Mouse (Mus musculus): Measurements from ENCODE around the gene Fkbp15.

The Fkbp15 gene

DNA sequence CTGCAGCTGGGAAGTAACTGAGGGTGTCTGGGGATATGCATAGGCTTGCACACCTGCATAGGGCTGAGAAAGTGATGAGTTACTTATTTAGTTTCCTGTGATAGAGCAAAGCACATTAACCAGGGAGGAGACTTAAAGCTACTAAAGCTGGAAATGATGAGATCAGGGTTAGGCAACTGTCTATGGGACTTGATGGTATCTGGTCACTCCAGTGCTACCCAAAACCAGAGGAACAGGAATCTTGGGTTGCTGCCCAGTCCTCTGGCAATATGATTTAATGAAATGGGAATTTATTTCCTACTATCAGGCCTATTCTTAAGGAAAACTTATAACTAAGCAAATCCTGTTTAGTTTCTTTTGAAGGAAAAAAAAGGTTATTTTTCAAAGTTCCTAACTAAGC lies 34.2 kb downstream of the Fkbp15 start:
- in situ Hi-C loops (cut with MboI, MseI), result no loop called here

DNA sequence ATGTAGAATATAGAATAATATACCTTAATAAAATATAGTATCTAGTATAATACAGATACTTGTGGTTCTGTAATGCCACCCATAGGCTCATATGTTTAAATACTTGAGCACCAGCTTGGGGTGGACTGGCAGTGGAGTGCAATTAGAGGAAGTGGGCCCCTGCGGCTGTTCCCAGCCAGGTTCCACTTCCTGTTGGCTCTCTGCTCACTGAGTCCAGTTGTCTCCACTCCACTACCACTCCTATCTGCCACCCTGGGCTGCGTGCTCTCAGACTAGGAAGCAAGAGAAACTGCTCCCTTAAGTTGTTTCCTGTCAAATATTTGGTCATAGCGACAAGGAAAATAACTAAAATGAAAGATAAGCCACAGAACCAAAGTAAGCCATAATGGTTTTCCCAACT lies 37.7 kb downstream of the Fkbp15 start:
- in situ Hi-C loops (cut with MboI, MseI), result no loop called here

- in situ Hi-C loops (cut with MboI, MseI), result no loop called here
These were observed 42.1 kb downstream of the Fkbp15 start for GRCm38 (mm10) chr4:62318294-62318693.

GRCm38 (mm10) chr4:62316456-62316855 lies 43.9 kb downstream of the Fkbp15 start:
- in situ Hi-C loops (cut with MboI, MseI), result no loop called here

DNA sequence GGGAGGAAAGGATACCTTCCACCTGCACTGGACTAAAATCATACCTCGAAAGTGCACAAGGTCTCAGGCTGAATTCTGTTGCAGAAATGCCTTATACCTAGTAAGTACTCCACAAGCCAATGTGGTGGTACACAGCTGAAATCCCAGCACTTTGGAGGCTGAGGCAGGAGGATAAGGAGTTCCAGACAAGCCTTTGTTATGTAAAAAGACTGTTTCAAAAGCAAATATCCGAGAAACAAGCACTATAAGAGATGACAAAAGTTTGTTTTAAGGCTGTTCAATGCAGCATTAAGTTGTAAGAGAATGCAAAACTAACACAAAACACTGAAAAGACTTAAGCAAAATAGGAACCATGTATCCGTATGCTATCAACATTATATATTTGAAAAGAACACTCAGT lies 45.8 kb downstream of the Fkbp15 start:
- in situ Hi-C loops (cut with MboI, MseI), result no loop called here

- in situ Hi-C loops (cut with MboI, MseI), result no loop called here
These were observed 46.6 kb downstream of the Fkbp15 start for GRCm38 (mm10) chr4:62313641-62314211.

- in situ Hi-C loops (cut with MboI, MseI), result no loop called here
These were observed 47.5 kb downstream of the Fkbp15 start for GRCm38 (mm10) chr4:62312821-62313220.

DNA sequence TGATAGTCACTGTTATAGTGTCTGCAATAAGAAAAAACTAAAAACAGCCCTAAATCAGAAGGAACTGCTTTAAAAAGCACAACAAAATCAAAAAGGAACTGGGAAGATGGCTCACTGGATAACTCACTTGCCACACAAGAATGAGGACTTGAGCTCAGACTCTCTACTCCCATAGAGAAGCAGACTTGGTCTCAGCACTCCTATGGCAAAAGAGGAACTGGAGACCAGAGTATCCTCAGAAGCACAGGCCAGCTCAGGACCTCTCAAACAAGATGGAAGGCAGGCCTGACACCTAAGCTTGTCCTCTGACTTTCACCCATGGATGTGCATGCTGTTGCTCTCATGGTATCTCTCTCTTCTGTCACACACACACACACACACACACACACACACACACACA lies 51.9 kb downstream of the Fkbp15 start:
- in situ Hi-C loops (cut with MboI, MseI), result no loop called here

GRCm38 (mm10) chr4:62306840-62307239 lies 53.5 kb downstream of the Fkbp15 start:
- in situ Hi-C loops (cut with MboI, MseI), result no loop called here

DNA sequence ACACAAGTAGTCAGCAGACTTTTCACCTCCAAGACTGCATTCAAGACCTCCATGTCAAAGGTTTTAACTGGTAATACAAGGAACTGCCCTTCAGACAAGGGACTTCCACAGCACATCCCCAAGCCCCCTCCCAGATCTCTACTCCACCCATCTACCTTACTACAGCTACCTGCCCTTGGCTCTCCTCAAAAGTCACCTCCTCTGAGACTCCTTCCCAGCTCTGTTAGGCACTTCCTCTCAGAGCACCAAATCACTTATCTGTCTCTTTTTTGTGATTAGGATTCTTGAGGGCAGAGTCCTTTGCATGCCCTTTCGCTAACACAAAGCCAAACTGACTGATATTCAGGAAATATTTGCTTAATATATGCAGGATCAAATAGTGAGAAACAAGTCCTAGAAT lies 54.0 kb downstream of the Fkbp15 start:
- in situ Hi-C loops (cut with MboI, MseI), result no loop called here

GRCm38 (mm10) chr4:62303288-62303687 lies 57.1 kb downstream of the Fkbp15 start:
- in situ Hi-C loops (cut with MboI, MseI), result no loop called here

- in situ Hi-C loops (cut with MboI, MseI), result no loop called here
These were observed 57.6 kb downstream of the Fkbp15 start for GRCm38 (mm10) chr4:62302795-62303194.

DNA sequence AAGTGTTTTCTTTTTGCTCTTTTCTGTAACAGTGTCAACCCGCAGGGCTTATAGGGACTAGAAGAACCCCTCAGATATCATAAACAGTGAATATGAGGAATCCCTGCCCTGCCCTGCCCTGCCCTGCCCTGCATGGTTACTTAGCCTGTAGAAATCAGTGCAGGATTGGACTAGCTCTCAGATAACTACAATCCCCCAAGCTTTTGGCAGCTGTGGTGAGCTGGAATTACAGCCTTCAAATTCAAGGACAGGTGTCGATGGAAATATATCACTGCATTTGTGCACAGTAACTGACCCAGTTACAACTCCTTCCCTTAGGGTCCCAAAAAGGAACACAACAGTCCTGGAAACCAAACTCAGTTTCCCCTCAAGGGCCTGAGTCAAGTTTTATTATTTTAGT lies 60.3 kb downstream of the Fkbp15 start:
- in situ Hi-C loops (cut with MboI, MseI), result no loop called here

DNA sequence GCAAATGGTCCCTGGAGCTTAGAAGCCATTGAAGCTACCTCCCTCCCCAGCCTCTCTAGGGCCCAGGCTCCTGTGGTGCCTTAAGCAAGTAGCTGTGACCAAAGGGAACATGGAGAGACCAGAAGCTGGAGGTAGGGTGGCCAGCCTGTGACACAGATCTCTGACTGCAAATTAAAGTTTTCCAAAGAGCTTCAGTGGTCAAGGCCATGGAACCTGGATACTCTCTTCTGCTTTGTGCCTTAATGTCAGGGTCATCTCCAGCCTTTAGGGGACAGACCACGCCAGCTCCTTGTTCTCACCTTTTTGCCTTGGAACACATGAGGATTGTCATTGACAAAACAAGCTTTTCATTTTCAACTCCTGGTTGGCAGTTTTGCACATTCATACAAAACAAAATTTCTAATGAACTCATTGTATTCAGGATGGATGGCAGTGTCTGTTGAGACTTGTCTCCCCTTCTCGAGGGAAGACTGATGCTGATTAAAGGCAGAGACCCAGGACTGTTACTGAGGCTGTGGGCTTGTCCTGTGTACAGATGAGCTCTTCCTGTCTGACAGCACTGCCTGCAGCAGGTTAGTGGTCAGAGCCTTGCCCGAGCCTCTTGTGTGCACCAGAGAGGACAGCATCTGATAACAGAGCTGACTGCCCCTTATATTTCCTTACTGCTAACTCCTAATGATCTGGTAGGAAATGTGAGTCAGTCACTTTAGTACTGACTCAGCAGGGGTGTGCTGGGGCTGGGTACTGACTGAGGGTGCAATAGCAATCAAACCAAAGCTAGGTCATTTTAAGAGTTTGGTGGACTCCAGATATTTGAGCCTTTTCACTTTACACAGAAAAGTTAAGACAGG lies 62.8 kb downstream of the Fkbp15 start:
- in situ Hi-C loops (cut with MboI, MseI), result no loop called here

DNA sequence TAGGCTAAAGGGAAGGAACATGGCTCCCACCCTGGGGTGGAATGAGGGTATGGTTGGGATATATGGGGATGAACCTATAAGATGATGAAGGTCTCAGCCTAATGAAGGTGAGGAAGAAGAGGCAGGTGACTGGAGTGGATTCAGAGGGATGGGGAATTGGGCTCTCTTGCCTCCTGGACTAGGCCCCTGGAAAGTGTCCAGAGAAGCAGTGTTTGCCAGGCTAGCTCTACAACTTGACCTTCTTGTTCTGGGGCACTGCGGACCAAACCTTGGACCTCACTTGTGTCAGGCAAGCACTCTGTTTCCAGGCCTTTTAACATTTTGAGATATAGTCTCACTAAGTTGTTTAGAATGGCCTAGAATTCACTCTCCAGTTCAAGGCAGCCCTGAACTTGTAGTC lies 65.6 kb downstream of the Fkbp15 start:
- in situ Hi-C loops (cut with MboI, MseI), result no loop called here

DNA sequence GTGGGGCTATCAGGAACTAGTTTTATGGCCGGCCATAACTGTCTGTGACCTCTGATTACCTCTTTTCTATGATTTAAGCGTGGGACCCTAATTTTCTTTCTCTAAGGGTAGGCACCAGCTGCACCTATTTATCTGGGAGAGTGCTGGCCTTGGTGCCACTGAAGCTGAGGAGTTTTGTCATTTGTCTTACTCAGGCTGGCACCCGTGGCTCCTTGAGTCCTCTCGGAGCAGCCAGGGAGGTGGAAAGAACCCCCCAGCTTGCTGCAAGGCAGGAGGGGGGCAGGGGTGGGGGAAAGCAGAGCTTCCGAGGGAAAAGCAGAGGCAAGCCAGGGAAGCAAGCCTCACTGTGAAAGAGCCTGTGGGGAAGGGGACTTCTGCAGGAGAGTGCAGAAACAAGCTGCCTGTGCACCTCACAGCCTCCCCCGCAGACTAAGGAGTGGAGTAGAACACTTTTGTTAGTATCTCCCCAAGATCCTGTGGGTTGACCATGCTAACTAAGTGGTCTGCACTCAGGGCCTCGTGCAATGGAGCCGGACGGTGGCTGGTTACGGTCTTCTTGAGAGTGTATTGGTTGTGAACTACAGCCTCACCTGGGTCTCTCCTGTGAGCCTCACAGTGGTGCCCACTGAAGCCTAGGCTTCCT lies 67.0 kb downstream of the Fkbp15 start:
- in situ Hi-C loops (cut with MboI, MseI), result no loop called here

DNA sequence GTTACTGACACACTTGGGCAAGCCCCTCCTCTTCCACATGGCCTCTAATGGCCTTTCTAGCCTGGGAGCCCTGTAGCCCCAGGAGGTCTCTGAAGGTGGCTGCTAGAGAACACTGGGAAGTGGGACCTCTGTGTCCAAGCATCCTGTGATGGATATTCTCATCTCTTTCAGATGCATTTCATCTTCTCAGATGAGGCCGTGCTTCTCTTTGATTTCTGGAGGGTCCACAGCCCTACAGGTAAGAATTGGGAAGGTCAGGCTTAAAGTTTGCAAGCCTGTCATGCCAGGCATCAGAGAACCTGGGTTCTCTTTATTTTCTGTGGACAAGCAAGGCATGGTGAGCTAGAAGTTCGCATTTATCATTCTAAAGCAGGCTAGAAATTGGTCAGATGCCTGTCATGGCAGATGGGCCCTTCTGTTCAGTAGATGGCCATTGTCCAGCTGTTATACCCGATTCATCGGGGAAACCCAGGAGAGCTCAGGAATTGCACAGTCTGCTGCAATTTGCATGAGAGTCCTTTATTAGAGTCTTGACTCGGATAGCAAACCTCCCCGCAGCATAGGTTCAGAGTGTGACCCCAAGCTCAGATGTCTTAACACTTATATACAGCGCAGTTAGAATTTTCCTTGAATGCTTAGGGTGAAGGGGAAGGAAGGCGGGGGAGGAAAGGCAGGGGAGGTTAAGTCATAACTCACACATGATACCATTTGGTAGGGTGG lies 67.7 kb downstream of the Fkbp15 start:
- in situ Hi-C loops (cut with MboI, MseI), result no loop called here

DNA sequence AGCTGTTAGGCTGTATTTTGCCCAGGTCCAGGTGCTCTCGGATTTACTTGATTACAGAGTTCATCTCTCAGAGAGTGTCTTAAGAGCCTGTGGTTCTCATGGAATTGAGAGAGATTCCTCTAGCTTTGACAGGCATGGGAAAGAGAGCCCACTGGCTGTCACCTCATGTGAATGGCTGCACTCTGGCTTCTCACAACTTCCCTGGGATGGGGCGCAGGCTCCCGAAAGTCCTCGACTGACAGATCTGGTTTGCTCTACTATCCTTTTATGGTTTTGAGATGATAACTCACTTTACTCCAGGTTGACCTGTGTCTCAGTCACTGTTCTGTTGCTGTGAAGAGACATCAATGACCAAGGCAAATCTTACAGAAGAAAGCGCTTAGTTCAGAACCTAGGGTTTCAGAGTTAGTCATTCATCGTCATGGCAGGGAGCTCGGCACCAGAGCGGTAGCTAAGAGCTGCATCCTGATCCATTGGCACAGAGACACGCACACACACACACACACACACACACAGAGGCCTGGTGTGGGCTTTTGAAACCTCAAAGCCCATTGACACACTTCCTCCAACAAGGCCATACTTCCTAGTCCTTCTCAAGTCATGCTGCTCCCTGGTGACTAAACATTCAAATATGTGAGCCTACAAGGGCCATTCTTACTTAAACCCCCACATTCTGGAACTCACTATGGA lies 69.4 kb downstream of the Fkbp15 start:
- in situ Hi-C loops (cut with MboI, MseI), result no loop called here

DNA sequence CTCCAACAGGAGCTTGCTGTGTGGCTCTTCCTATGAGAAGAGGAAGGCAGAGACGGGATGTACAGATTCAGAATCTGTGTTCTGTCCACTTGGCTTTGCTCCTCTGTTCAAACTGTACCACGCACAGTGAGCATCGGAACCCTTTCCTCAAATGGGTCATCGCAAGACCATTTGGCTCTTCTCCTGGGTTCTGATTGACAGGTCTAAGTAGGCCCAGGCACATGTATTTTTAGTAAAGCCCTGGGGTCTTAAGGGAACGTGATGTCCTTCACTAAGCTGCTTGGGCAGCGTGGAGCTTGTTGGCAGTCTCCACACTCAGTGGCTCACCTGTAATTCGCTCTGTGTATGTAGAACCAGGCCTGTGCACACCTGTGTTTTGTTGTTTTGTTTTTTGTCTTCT lies 71.1 kb downstream of the Fkbp15 start:
- in situ Hi-C loops (cut with MboI, MseI), result no loop called here

- in situ Hi-C loops (cut with MboI, MseI), result no loop called here
These were observed 73.1 kb downstream of the Fkbp15 start for GRCm38 (mm10) chr4:62286992-62287900.

Measured in regulatory T cell (primary cell).